Mouse (Mus musculus) bone marrow, adult 2 months (tissue): ENCODE results near the gene Def8.

ENCODE experiments used
- CTCF ChIP-seq: fragments of 200-500 bp; IDR thresholded peaks from 2 replicates; pipeline ENCODE4 v1.5.1; 2011; ENCODE audit warnings: low read length, control low read depth; ENCODE audit not compliant: control insufficient read depth, insufficient read depth
- POLR2A ChIP-seq: fragments of 200-500 bp; IDR thresholded peaks from 2 replicates; pipeline ENCODE4 v1.6.1; 2011; ENCODE audit warnings: low read depth, mild to moderate bottlenecking, control low read depth, low read length, borderline replicate concordance; ENCODE audit not compliant: control insufficient read depth

GRCm38 (mm10) chr8:123482627-123483026, 59.3 kb downstream of the Def8 start:
- TF ChIP-seq CTCF = peak; percentile 33; the same call in 1 of the 2 replicates
- TF ChIP-seq POLR2A = no peak
